Mouse (Mus musculus) heart, embryonic 12.5 days (tissue): ENCODE results near the gene Rps6ka3. TPM values are rescaled to one million over a fixed set of nuclear protein-coding genes. Genes with fewer than 3 reads are reported as not detected.

Experiments used
- ATAC-seq: fragments of 200-750 bp; cut with Nextera tagmentation; 2 replicates; pipeline ENCODE4 v1.8.0; 2017; ENCODE audit warnings: moderate TSS enrichment, moderate library complexity; ENCODE audit not compliant: insufficient number of reproducible peaks, low FRiP score
- H3K27ac ChIP-seq: fragments of 300-500 bp; sonication (generic); 2 replicates; pipeline ENCODE4 v1.5.1; 2016; ENCODE audit warnings: mild to moderate bottlenecking, moderate library complexity; ENCODE audit not compliant: poor library complexity, severe bottlenecking
- H3K27me3 ChIP-seq: fragments of 300-500 bp; sonication (generic); replicated peaks from 2 replicates; pipeline ENCODE4 v1.6.1; 2016; ENCODE audit warnings: mild to moderate bottlenecking, moderate library complexity
- H3K36me3 ChIP-seq: fragments of 300-500 bp; sonication (generic); 2 replicates; pipeline ENCODE4 v1.6.1; 2016; ENCODE audit warnings: mild to moderate bottlenecking, moderate library complexity
- H3K4me1 ChIP-seq: fragments of 300-500 bp; sonication (generic); replicated peaks from 2 replicates; pipeline ENCODE4 v1.6.1; 2016; ENCODE audit warnings: mild to moderate bottlenecking
- H3K4me2 ChIP-seq: fragments of 300-500 bp; sonication (generic); 2 replicates; pipeline ENCODE4 v1.6.1; 2016; ENCODE audit warnings: mild to moderate bottlenecking, moderate library complexity
- H3K4me3 ChIP-seq: fragments of 300-500 bp; sonication (generic); 2 replicates; pipeline ENCODE4 v1.5.1; 2016; ENCODE audit warnings: mild to moderate bottlenecking
- H3K9ac ChIP-seq: fragments of 300-500 bp; sonication (generic); 2 replicates; pipeline ENCODE4 v1.6.1; 2016; ENCODE audit warnings: mild to moderate bottlenecking, moderate library complexity
- H3K9me3 ChIP-seq: fragments of 300-500 bp; sonication (generic); replicated peaks from 2 replicates; pipeline ENCODE4 v1.6.1; 2016; ENCODE audit warnings: mild to moderate bottlenecking, moderate library complexity
- WGBS: fragments of 180-500 bp; shearing (Covaris S2); methylation state at CpG from one replicate; pipeline ENCODE4 v1.1.7; 2016; 5-methylcytosine and 5-hydroxymethylcytosine counted together
- polyA plus RNA-seq: library from polyadenylated mRNA; unstranded; fragments of >200 nt; fragmentation: Nextera tagmentation; extraction: Ambion mirVana; gene quantifications from 2 replicates; pipeline ENCODE4 v1.2.1, GENCODE M21; 2016

Rps6ka3 gene
- 6.1 and 6.4 TPM in 2 replicates for polyA plus RNA-seq

- H3K27me3 ChIP-seq, result no peaks in the 10 kb centered on the region
- H3K36me3 ChIP-seq, result no peaks in the 10 kb centered on the region
- 82% methylated on average over 4 of the region's 4 CpGs for WGBS
- ATAC-seq, result no peak
- H3K9me3 ChIP-seq, result no peaks in the 10 kb centered on the region
- H3K4me1 ChIP-seq, result no peaks in the 10 kb centered on the region
- no peak within 1 kb of the TSS for H3K4me3 ChIP-seq
- no peak within 1 kb of the TSS for H3K27ac ChIP-seq
- H3K4me2 ChIP-seq, result no peak within 1 kb of the TSS
- no peak within 1 kb of the TSS for H3K9ac ChIP-seq
These were observed at the start of gene Rps6ka3 for GRCm38 (mm10) chrX:159210007-159210406. TSS of gene Rps6ka3 (plus strand) at chrX:159210307.

GRCm38 (mm10) chrX:159169200-159169599, 40.9 kb upstream of the Rps6ka3 start:
- no peak overlapping the region for H3K4me3 ChIP-seq
- no peak overlapping the region for H3K4me2 ChIP-seq
- no peak overlapping the region for H3K27ac ChIP-seq
- H3K4me1 ChIP-seq, result 0 out of 2 replicates have a peak, but pooled peaks cover 5% of the 10 kb centered on the region
- H3K9me3 ChIP-seq, result no peaks in the 10 kb centered on the region
- 70% methylated on average over 2 of the region's 2 CpGs for WGBS
- no peak for ATAC-seq
- no peak overlapping the region for H3K9ac ChIP-seq
- no peaks in the 10 kb centered on the region for H3K27me3 ChIP-seq
- H3K36me3 ChIP-seq, result no peaks in the 10 kb centered on the region

- H3K4me3 ChIP-seq, result no peak overlapping the region
- H3K27ac ChIP-seq, result no peak overlapping the region
- H3K27me3 ChIP-seq, result no peaks in the 10 kb centered on the region
- ATAC-seq, result no peak
- H3K9ac ChIP-seq, result no peak overlapping the region
- no peak overlapping the region for H3K4me2 ChIP-seq
- 54% methylated on average over 2 of the region's 2 CpGs for WGBS
- H3K36me3 ChIP-seq, result no peaks in the 10 kb centered on the region
- no peaks in the 10 kb centered on the region for H3K9me3 ChIP-seq
- H3K4me1 ChIP-seq, result 0 out of 2 replicates have a peak, but pooled peaks cover 5% of the 10 kb centered on the region
These were observed 38.5 kb upstream of the Rps6ka3 start for GRCm38 (mm10) chrX:159171579-159171978.

- no peaks in the 10 kb centered on the region for H3K36me3 ChIP-seq
- no peak overlapping the region for H3K9ac ChIP-seq
- WGBS, result 76% methylated on average over 4 of the region's 4 CpGs
- no peaks in the 10 kb centered on the region for H3K9me3 ChIP-seq
- no peak overlapping the region for H3K4me3 ChIP-seq
- no peaks in the 10 kb centered on the region for H3K4me1 ChIP-seq
- no peak overlapping the region for H3K4me2 ChIP-seq
- no peak overlapping the region for H3K27ac ChIP-seq
- no peak for ATAC-seq
- H3K27me3 ChIP-seq, result no peaks in the 10 kb centered on the region
These were observed 18.5 kb upstream of the Rps6ka3 start for GRCm38 (mm10) chrX:159191581-159191980.

- no peak overlapping the region for H3K4me2 ChIP-seq
- H3K4me3 ChIP-seq, result no peak overlapping the region
- H3K36me3 ChIP-seq, result no peaks in the 10 kb centered on the region
- no peaks in the 10 kb centered on the region for H3K9me3 ChIP-seq
- no peak for ATAC-seq
- H3K27me3 ChIP-seq, result no peaks in the 10 kb centered on the region
- no peak overlapping the region for H3K27ac ChIP-seq
- no peaks in the 10 kb centered on the region for H3K4me1 ChIP-seq
- no peak overlapping the region for H3K9ac ChIP-seq
These were observed 10.6 kb upstream of the Rps6ka3 start for GRCm38 (mm10) chrX:159199495-159199894.

- Histone ChIP-seq H3K9me3 (no peaks in the 10 kb centered on the region), H3K9ac (no peak overlapping the region), H3K36me3 (no peaks in the 10 kb centered on the region), H3K27me3 (no peaks in the 10 kb centered on the region), H3K4me3 (no peak overlapping the region), H3K4me1 (no peaks in the 10 kb centered on the region), H3K27ac (no peak overlapping the region), H3K4me2 (no peak overlapping the region)
- WGBS, result 71% methylated on average over 5 of the region's 5 CpGs
- no peak for ATAC-seq
These were observed 10.0 kb upstream of the Rps6ka3 start for GRCm38 (mm10) chrX:159200101-159200500.

GRCm38 (mm10) chrX:159210892-159211583, 931 bp downstream of the Rps6ka3 start:
- no peak overlapping the region for H3K9ac ChIP-seq
- H3K27me3 ChIP-seq, result no peaks in the 10 kb centered on the region
- no peak overlapping the region for H3K27ac ChIP-seq
- H3K36me3 ChIP-seq, result no peaks in the 10 kb centered on the region
- no peaks in the 10 kb centered on the region for H3K4me1 ChIP-seq
- H3K4me3 ChIP-seq, result no peak overlapping the region
- no peak overlapping the region for H3K4me2 ChIP-seq
- 54% methylated on average over 5 of the region's 5 CpGs for WGBS
- ATAC-seq, result no peak
- H3K9me3 ChIP-seq, result no peaks in the 10 kb centered on the region

- Histone ChIP-seq H3K4me1 (no peaks in the 10 kb centered on the region), H3K36me3 (no peaks in the 10 kb centered on the region)
These were observed 5.1 kb downstream of the Rps6ka3 start for GRCm38 (mm10) chrX:159215253-159215652.

GRCm38 (mm10) chrX:159222474-159222873, 12.4 kb downstream of the Rps6ka3 start:
- H3K9ac ChIP-seq, result no peak overlapping the region
- H3K27ac ChIP-seq, result peak overlapping the region; percentile 47; the same call in 1 of the 2 replicates
- H3K9me3 ChIP-seq, result no peaks in the 10 kb centered on the region
- no peaks in the 10 kb centered on the region for H3K27me3 ChIP-seq
- H3K4me3 ChIP-seq, result no peak overlapping the region
- H3K36me3 ChIP-seq, result no peaks in the 10 kb centered on the region
- peak; percentile 73; the same call in 1 of the 2 replicates for ATAC-seq
- H3K4me1 ChIP-seq, result no peaks in the 10 kb centered on the region
- H3K4me2 ChIP-seq, result peak overlapping the region; percentile 34; the same call in 1 of the 2 replicates
- WGBS, result 43% methylated on average over 3 of the region's 3 CpGs

More at GRCm38 (mm10) chrX:159215253-159215652, 5.1 kb downstream of the Rps6ka3 start:
- Histone ChIP-seq H3K27ac (no peak overlapping the region), H3K4me3 (no peak overlapping the region), H3K9ac (no peak overlapping the region), H3K9me3 (no peaks in the 10 kb centered on the region), H3K27me3 (no peaks in the 10 kb centered on the region), H3K4me2 (no peak overlapping the region)
- ATAC-seq, result no peak
- WGBS, result 29% methylated on average over 3 of the region's 3 CpGs

- Histone ChIP-seq H3K27ac (no peak overlapping the region), H3K9ac (no peak overlapping the region), H3K4me1 (no peaks in the 10 kb centered on the region), H3K36me3 (no peaks in the 10 kb centered on the region), H3K9me3 (no peaks in the 10 kb centered on the region), H3K4me3 (no peak overlapping the region), H3K4me2 (no peak overlapping the region), H3K27me3 (no peaks in the 10 kb centered on the region)
- 53% methylated on average over 1 of the region's 1 CpGs for WGBS
- ATAC-seq, result no peak
These were observed 27.2 kb downstream of the Rps6ka3 start for GRCm38 (mm10) chrX:159237275-159237674.

GRCm38 (mm10) chrX:159254001-159254884, 44.1 kb downstream of the Rps6ka3 start:
- no peaks in the 10 kb centered on the region for H3K9me3 ChIP-seq
- H3K27ac ChIP-seq, result peak overlapping the region; percentile 92
- ATAC-seq, result 0 out of 2 replicates have a peak, but pooled peaks have one; percentile 25
- no peaks in the 10 kb centered on the region for H3K36me3 ChIP-seq
- peak overlapping the region; percentile 71 for H3K4me2 ChIP-seq
- no peaks in the 10 kb centered on the region for H3K4me1 ChIP-seq
- H3K9ac ChIP-seq, result peak overlapping the region; percentile 65
- H3K4me3 ChIP-seq, result peak overlapping the region; percentile 76
- WGBS, result 14% methylated on average over 25 of the region's 27 CpGs
- H3K27me3 ChIP-seq, result 0 out of 2 replicates have a peak, but pooled peaks cover 10% of the 10 kb centered on the region
